Mouse (Mus musculus) cortical plate, adult 2 months (tissue): ENCODE measurements at regions not wholly inside any gene's neighbourhood (a gene's known extent, or its start where the extent isn't known, plus 50 kb on each side); places are given as distances from the start of the nearest gene placed in this dataset.

ENCODE experiments used
- CTCF ChIP-seq: fragments of 200-500 bp; IDR thresholded peaks from 2 replicates; pipeline ENCODE4 v1.5.1; 2011; ENCODE audit warnings: mild to moderate bottlenecking, control low read depth, low read length; ENCODE audit not compliant: insufficient read depth; ENCODE audit errors: extremely low read depth
- POLR2A ChIP-seq: fragments of 200-500 bp; IDR thresholded peaks from 2 replicates; pipeline ENCODE4 v1.6.1; 2011; ENCODE audit warnings: mild to moderate bottlenecking, low read length, control low read depth; ENCODE audit not compliant: insufficient read depth; ENCODE audit errors: extremely low read depth

DNA sequence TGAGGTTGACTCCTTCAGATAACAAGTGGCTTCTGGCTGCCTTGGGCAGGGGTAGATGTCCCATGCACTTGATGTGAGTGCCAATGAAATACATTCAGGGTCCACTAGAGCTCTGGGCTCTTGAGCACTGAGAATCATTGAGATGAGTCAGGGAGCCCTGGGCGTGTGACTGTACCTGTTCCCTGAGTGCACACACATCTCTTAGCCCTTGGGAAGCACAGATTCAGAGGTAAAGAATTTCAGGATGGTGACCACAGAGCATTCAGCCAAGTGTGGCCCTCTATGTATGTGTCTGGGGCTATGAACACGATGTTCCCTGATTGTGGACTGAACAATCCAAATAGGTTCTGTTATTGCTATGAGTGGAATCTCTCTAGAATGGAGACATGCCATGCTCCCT, 281.6 kb downstream of the Diras2 start:
- TF ChIP-seq CTCF = no peak
- no peak for TF ChIP-seq POLR2A
